Mouse (Mus musculus): ENCODE results near the gene Irak2. TPM values are rescaled to one million over a fixed set of nuclear protein-coding genes. Genes with fewer than 3 reads are reported as not detected.

The Irak2 gene
- polyA plus RNA-seq, 1 experiment = 54.3 TPM

DNA sequence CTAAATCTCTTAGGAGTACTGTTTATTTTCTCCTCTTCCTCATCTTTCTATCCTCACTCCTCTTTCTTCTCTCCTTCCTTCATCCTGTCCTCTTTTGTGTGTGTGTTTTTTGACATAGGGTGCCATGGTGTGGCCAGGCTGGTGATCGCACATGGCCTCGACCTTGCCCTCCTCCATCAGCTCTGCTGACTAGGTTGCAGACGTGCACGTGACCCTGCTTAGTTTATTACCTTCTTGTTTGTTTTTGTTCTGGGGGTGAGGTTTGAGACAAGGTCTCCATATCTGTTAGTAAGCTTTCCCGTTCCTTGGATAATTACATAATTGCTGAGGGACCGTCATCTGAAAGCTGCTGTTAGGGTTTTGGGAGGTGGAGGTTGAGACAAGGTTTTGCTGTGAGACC lies 29.4 kb upstream of the Irak2 start:
- no peak for TF ChIP-seq CTCF (IDR thresholded peaks at IDR 0.05; ENCODE audit: low read depth, low read length)
- no peak for TF ChIP-seq POLR2A (IDR thresholded peaks at IDR 0.05; ENCODE audit: borderline replicate concordance, low read depth, low read length)
- Histone ChIP-seq H3K27ac (ENCODE audit: insufficient read depth, low read depth, low read length) (no peak overlapping the region), H3K4me1 (ENCODE audit: control insufficient read depth, insufficient read depth, low read length) (peaks cover 16% of the 10 kb centered on the region), H3K4me3 (ENCODE audit: insufficient read depth, low read length) (no peak overlapping the region)

DNA sequence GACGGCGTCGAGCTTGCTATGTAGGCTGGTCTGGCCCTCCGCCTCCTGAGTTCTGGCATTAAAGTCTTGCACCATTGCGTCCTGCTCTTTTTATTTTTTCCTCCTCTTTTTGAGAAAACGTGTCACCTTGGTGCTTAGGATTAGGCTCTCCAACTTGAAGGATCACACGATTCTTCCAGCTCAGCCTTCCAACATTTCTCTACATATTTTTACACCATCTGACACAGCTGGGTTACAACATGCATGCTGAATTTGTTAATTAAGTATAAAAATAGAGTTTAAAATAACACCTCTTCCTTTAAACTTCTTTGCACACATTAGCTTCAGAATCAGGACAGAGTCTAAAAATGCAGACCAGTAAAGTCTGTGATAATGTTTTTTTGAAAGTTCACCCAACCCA lies 29.0 kb upstream of the Irak2 start:
- TF ChIP-seq CTCF (IDR thresholded peaks at IDR 0.05; ENCODE audit: low read depth, low read length) (no peak), POLR2A (IDR thresholded peaks at IDR 0.05; ENCODE audit: borderline replicate concordance, low read depth, low read length) (no peak)
- H3K4me1 ChIP-seq (ENCODE audit: control insufficient read depth, insufficient read depth, low read length) = peaks cover 16% of the 10 kb centered on the region
- H3K27ac ChIP-seq (ENCODE audit: insufficient read depth, low read depth, low read length) = no peak overlapping the region
- no peak overlapping the region for H3K4me3 ChIP-seq (ENCODE audit: insufficient read depth, low read length)

DNA sequence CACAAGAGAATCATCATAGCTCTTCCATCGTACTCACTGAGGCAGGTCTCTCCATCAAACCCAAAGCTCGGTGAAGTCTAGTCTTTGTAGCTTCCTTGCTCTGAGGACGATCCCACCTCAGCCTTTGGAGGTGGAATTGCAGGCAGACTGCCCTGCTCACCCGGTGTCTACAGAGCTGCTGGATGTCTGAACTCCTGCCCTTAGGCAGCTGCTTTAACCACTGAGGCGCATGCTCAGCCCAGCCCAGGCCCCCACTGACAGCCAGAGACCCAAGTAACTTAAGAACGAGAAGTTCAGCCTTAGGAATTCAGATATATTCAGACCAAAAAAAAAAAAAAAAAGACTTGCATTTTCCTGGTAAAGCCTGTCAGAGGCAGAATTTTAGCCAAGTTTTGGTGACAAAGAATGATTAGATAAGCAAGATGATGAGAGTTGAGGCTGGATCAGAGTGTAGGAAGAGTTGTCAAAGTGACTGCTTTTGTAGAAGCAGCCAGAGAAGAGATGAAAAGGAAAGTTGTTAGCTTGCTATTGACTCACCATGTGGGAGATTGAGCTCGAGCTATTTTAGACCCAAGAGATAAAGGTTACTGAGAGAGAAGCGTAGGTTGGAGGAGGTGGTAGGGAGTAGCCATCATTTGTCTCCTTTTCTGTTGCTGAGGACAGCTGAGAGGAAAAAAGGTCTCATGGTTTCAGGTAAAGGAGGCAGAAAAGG lies 25.9 kb upstream of the Irak2 start:
- H3K4me1 ChIP-seq (ENCODE audit: control insufficient read depth, insufficient read depth, low read length) = peaks cover 9% of the 10 kb centered on the region
- no peak overlapping the region for H3K4me3 ChIP-seq (ENCODE audit: insufficient read depth, low read length)
- H3K27ac ChIP-seq (ENCODE audit: insufficient read depth, low read depth, low read length) = no peak overlapping the region
- TF ChIP-seq POLR2A (IDR thresholded peaks at IDR 0.05; ENCODE audit: borderline replicate concordance, low read depth, low read length) (no peak), CTCF (IDR thresholded peaks at IDR 0.05; ENCODE audit: low read depth, low read length) (no peak)

DNA sequence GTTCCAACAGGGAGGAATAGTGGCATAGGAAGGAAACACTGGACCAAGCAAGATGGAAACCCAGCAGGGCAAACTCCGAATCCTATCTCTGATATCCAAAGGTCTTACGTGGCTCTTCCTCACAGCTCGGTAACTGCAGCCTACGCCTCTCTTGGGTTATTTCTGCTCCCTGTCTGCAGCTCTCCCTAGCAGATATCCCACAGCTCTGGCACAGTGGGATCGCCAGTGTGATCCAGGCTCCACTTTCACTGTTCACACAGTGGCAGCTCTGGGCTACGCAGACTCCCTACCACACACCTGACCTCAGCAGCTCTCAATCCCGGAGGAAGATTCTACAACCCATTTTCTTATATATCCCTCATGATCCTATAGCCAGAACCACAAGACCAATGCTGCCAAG lies 24.1 kb upstream of the Irak2 start:
- TF ChIP-seq CTCF (IDR thresholded peaks at IDR 0.05; ENCODE audit: low read depth, low read length) = no peak
- no peak for TF ChIP-seq POLR2A (IDR thresholded peaks at IDR 0.05; ENCODE audit: borderline replicate concordance, low read depth, low read length)
- peaks cover 7% of the 10 kb centered on the region; the same call in 1 of the 2 replicates for H3K4me1 ChIP-seq (ENCODE audit: control insufficient read depth, insufficient read depth, low read length)
- no peak overlapping the region for H3K27ac ChIP-seq (ENCODE audit: insufficient read depth, low read depth, low read length)
- no peak overlapping the region for H3K4me3 ChIP-seq (ENCODE audit: insufficient read depth, low read length)

DNA sequence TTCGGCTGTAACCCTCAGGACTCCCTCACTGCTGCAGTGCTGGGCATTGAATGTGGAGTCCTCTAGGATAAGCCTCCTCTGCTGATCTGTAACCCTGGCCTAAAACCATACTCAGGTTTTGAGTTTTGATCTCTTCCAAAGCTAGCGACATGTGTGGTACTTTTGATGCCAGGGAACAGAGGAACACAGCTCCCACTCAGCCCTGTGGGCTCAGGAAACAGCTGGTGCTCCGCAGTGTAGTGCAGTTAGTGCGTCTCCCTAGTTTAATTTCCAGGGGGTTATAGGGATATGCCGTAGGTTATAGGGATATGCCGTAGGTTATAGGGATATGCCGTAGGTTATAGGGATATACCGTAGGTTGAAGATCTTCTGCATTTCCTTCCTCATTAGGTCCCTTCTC lies 23.3 kb upstream of the Irak2 start:
- peaks cover 6% of the 10 kb centered on the region; the same call in 1 of the 2 replicates for H3K4me1 ChIP-seq (ENCODE audit: control insufficient read depth, insufficient read depth, low read length)
- H3K4me3 ChIP-seq (ENCODE audit: insufficient read depth, low read length) = no peak overlapping the region
- no peak for TF ChIP-seq POLR2A (IDR thresholded peaks at IDR 0.05; ENCODE audit: borderline replicate concordance, low read depth, low read length)
- no peak for TF ChIP-seq CTCF (IDR thresholded peaks at IDR 0.05; ENCODE audit: low read depth, low read length)
- no peak overlapping the region for H3K27ac ChIP-seq (ENCODE audit: insufficient read depth, low read depth, low read length)

DNA sequence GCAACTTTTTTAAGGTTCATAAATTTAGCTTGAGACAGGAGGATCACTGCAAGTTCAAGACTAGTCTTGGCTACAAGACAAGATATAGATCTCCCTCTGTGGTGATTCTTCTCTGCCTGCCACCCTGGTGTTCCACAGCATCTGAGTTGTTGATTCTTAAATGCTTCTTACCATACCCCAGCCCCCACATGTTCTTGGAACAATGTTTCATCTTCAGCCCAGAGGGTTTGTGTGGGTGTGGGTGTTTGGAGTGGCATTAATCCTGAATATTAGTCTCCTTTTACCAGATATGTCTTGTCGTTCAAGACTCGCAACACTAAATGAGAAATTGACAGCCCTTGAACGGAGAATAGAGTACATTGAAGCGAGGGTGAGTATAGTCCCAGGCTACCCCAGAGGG lies 22.8 kb upstream of the Irak2 start:
- Histone ChIP-seq H3K4me3 (ENCODE audit: insufficient read depth, low read length) (no peak overlapping the region), H3K27ac (ENCODE audit: insufficient read depth, low read depth, low read length) (no peak overlapping the region), H3K4me1 (ENCODE audit: control insufficient read depth, insufficient read depth, low read length) (peaks cover 3% of the 10 kb centered on the region; the same call in 1 of the 2 replicates)
- no peak for TF ChIP-seq POLR2A (IDR thresholded peaks at IDR 0.05; ENCODE audit: borderline replicate concordance, low read depth, low read length)
- no peak for TF ChIP-seq CTCF (IDR thresholded peaks at IDR 0.05; ENCODE audit: low read depth, low read length)

DNA sequence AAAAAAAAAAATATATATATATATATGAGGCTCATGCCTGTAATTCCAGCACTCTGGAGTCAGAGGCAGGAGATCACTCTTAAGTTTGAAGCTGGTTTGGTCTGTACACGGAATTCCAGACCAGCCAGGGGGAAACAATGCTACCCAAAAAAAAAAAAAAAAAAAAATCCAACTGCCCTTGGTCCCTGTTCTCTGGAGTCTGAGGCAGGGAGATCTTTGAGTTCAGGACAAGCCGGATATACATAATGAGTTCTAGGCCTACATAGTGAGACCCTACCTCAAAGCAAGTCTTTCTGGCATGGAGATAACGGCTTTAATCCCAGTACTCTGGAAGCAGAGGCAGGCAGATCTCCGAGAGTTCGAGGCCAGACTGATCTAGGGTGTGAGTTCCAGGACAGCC lies 14.9 kb upstream of the Irak2 start:
- peak overlapping the region; percentile 57 for H3K4me3 ChIP-seq (ENCODE audit: insufficient read depth, low read length)
- no peak overlapping the region for H3K27ac ChIP-seq (ENCODE audit: insufficient read depth, low read depth, low read length)
- peaks cover 19% of the 10 kb centered on the region for H3K4me1 ChIP-seq (ENCODE audit: control insufficient read depth, insufficient read depth, low read length)
- TF ChIP-seq CTCF (IDR thresholded peaks at IDR 0.05; ENCODE audit: low read depth, low read length) (no peak), POLR2A (IDR thresholded peaks at IDR 0.05; ENCODE audit: borderline replicate concordance, low read depth, low read length) (no peak)

DNA sequence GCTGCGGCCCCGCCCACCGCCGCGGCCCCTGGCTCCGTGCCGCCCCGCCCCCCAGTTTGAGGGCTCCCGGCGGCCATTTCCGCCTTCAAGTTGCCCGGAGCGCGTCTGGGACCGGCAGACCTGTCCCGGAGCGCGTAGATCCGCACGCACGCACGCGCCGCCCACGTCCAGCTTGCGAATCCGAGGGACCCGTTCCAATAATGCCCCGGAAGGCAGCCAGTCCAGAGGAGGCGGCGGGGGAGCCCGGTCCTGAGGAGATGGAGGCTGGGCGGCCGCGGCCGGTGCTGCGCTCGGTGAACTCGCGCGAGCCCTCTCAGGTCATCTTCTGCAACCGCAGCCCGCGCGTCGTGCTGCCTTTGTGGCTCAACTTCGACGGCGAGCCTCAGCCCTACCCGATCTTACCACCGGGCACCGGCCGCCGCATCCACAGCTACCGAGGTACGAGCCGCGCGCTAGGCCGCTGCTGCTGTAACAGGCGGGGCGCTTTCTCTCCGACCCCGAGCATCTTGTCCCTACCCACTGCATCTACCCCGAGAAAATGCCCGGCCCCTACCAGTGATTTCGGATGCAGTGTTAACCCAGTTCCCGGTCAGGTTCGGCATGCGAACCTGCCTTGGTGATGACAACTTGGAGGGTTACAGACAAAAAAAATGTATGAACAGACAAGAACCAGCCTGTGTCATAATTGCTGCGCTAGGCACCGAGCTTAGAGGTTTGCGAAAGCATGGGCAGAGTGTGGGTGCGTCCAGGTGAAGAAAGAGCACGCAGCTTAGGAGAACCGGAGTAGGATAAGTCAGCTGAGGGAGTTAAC lies 14.1 kb upstream of the Irak2 start, which contains the start of gene Vhl:
Gene Vhl, plus strand, starts transcription at position 19 of the 811 bp plus-strand sequence.
- Histone ChIP-seq H3K27ac (ENCODE audit: insufficient read depth, low read depth, low read length) (peak within 1 kb of the TSS; percentile 49), H3K4me1 (ENCODE audit: control insufficient read depth, insufficient read depth, low read length) (peaks cover 22% of the 10 kb centered on the region), H3K4me3 (ENCODE audit: insufficient read depth, low read length) (peak within 1 kb of the TSS; percentile 81)
- TF ChIP-seq POLR2A (IDR thresholded peaks at IDR 0.05; ENCODE audit: borderline replicate concordance, low read depth, low read length) = no peak
- TF ChIP-seq CTCF (IDR thresholded peaks at IDR 0.05; ENCODE audit: low read depth, low read length) = no peak

DNA sequence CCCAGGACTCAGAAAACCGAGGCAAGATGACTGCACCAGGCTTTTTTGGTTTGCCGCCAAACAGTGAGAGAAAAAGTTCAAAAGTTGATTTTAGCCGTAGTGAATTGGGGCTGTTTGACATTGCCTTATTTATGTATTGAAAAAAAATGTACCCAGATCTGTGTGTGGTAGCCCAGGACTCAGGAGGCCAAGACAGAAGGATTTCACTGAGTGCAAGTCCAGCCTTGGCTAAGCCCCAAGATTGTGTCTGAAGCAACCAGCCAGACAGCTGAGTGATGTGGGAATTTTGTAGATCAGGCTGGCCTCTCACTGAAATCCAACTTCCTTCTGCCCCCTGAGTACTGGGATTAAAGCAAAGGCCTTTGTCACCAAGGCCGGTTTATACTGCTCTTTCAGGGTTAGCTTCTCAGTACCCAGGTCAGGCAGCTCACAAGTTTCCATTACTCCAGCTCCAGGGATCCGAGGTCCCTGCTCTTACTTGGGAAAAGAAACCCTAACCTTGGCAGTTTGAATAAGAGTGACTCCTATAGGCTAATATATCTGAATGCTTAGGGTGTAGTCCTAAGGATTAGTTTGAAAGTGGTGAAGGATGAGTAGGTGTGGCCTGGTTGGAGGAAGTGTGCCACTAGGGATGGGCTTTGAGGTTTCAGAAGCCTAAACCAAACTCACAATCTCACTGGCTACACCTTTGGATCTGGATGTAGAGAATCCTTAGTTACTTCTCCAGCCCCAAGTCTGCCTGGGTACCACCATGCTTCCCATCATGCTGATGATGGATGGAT lies 13.1 kb upstream of the Irak2 start:
- peak overlapping the region; percentile 81 for H3K4me3 ChIP-seq (ENCODE audit: insufficient read depth, low read length)
- H3K27ac ChIP-seq (ENCODE audit: insufficient read depth, low read depth, low read length) = no peak overlapping the region
- H3K4me1 ChIP-seq (ENCODE audit: control insufficient read depth, insufficient read depth, low read length) = peaks cover 32% of the 10 kb centered on the region
- no peak for TF ChIP-seq CTCF (IDR thresholded peaks at IDR 0.05; ENCODE audit: low read depth, low read length)

Data from bone marrow macrophage, adult 2 months (primary cell).